Mouse (Mus musculus) myocyte (in vitro differentiated cells): ENCODE results near the gene Pid1. TPM values are rescaled to one million over a fixed set of nuclear protein-coding genes. Genes with fewer than 3 reads are reported as not detected.
A peak's percentile ranks its signal among the peaks of the same experiment; 100 is the strongest.

Source experiments
- H3K27me3 ChIP-seq: one replicate; pipeline ENCODE4 v1.6.1; 2011; ENCODE audit not compliant: control insufficient read depth, insufficient read depth, insufficient read length
- H3K36me3 ChIP-seq: one replicate; pipeline ENCODE4 v1.6.1; 2011; ENCODE audit not compliant: control insufficient read depth, insufficient read depth
- H3K4me2 ChIP-seq: one replicate; pipeline ENCODE4 v1.6.1; 2011; ENCODE audit warnings: low read depth, control low read depth
- H3K4me3 ChIP-seq: one replicate; pipeline ENCODE4 v1.5.1; 2011; ENCODE audit warnings: mild to moderate bottlenecking, control low read depth, moderate library complexity
- H3K79me2 ChIP-seq: one replicate; pipeline ENCODE4 v1.6.1; 2011; ENCODE audit not compliant: control insufficient read depth, insufficient read depth
- H3ac ChIP-seq: one replicate; pipeline ENCODE4 v1.6.1; 2011; ENCODE audit not compliant: control insufficient read depth, insufficient read length
- CEBPB ChIP-seq: IDR thresholded peaks from 2 replicates; pipeline ENCODE4 v1.6.1; 2011; ENCODE audit warnings: mild to moderate bottlenecking, moderate library complexity; ENCODE audit not compliant: poor library complexity, insufficient read depth, severe bottlenecking
- E2F4 ChIP-seq: IDR thresholded peaks from one replicate; pipeline ENCODE4 v1.6.1; 2011; ENCODE audit warnings: mild to moderate bottlenecking, control low read depth, moderate library complexity; ENCODE audit not compliant: insufficient read depth
- MAX ChIP-seq: IDR thresholded peaks from one replicate; pipeline ENCODE4 v1.6.1; 2011; ENCODE audit warnings: low read depth, mild to moderate bottlenecking, control low read depth
- MYOD1 ChIP-seq, 3 experiments: IDR thresholded peaks; one replicate each; pipeline ENCODE4 v1.6.1; 2011; ENCODE audit warnings: control low read depth in 2 of 3, low read depth in 2 of 3, mild to moderate bottlenecking in 2 of 3, moderate library complexity in 1 of 3; ENCODE audit not compliant: insufficient read length in 2 of 3, control insufficient read depth in 1 of 3
- MYOG ChIP-seq, 3 experiments: IDR thresholded peaks; one replicate each; pipeline ENCODE4 v1.6.1; 2011; ENCODE audit warnings: control low read depth in 2 of 3, low read depth in 2 of 3, mild to moderate bottlenecking in 2 of 3; ENCODE audit not compliant: insufficient read length in 2 of 3, control insufficient read depth in 1 of 3, insufficient read depth in 1 of 3
- POLR2A ChIP-seq: IDR thresholded peaks from one replicate; pipeline ENCODE4 v1.6.1; 2011; ENCODE audit warnings: low read depth, mild to moderate bottlenecking, control low read depth, moderate library complexity; ENCODE audit not compliant: insufficient read length
- POLR2AphosphoS2 ChIP-seq: IDR thresholded peaks from one replicate; pipeline ENCODE4 v1.6.1; 2011; ENCODE audit warnings: low read depth, control low read depth; ENCODE audit not compliant: insufficient read length
- REST ChIP-seq: IDR thresholded peaks from one replicate; pipeline ENCODE4 v1.6.1; 2011; ENCODE audit warnings: mild to moderate bottlenecking, control low read depth, moderate library complexity; ENCODE audit not compliant: insufficient read depth, insufficient read length
- SRF ChIP-seq: IDR thresholded peaks from one replicate; pipeline ENCODE4 v1.6.1; 2011; ENCODE audit warnings: low read depth; ENCODE audit not compliant: control insufficient read depth, insufficient read length
- TCF12 ChIP-seq: IDR thresholded peaks from one replicate; pipeline ENCODE4 v1.6.1; 2011; ENCODE audit warnings: mild to moderate bottlenecking, control low read depth; ENCODE audit not compliant: poor library complexity, insufficient read depth, severe bottlenecking
- TCF3 ChIP-seq: IDR thresholded peaks from one replicate; pipeline ENCODE4 v1.6.1; 2011; ENCODE audit warnings: low read depth, control low read depth; ENCODE audit not compliant: insufficient read length
- USF1 ChIP-seq: IDR thresholded peaks from one replicate; pipeline ENCODE4 v1.6.1; 2011; ENCODE audit warnings: low read depth, mild to moderate bottlenecking, control low read depth, moderate library complexity
- polyA plus RNA-seq: library from polyadenylated mRNA; unstranded; fragments of >200 nt; fragmentation: generic; extraction: Trizol; gene quantifications from one replicate; pipeline ENCODE4 v1.2.1, GENCODE M21; 2012; ENCODE audit warnings: missing spikeins

Pid1 gene
- polyA plus RNA-seq, 1 experiment, result 0.24 TPM

GRCm38 (mm10) chr1:84284293-84285068 is 79.5 kb downstream of the Pid1 start:
- H3K27me3 ChIP-seq, result no peaks in the 10 kb centered on the region
- no peaks in the 10 kb centered on the region for H3K79me2 ChIP-seq
- H3K4me2 ChIP-seq, result peak overlapping the region; percentile 50
- no peaks in the 10 kb centered on the region for H3K36me3 ChIP-seq
- TF ChIP-seq MAX (no peak), MYOD1 (IDR thresholded peaks at IDR 0.05; ENCODE audit: control insufficient read depth in 1 of 3, insufficient read length in 2 of 3, low read depth in 2 of 3) (no peak), USF1 (no peak), SRF (no peak), MYOG (IDR thresholded peaks at IDR 0.05; ENCODE audit: control insufficient read depth in 1 of 3, insufficient read depth in 1 of 3, insufficient read length in 2 of 3, low read depth in 2 of 3) (no peak), POLR2A (no peak), CEBPB (no peak), TCF12 (no peak), TCF3 (no peak), E2F4 (no peak)
- H3K4me3 ChIP-seq, result no peak overlapping the region
- H3ac ChIP-seq, result no peak overlapping the region

- TF ChIP-seq E2F4 (no peak), TCF3 (no peak), MYOG (IDR thresholded peaks at IDR 0.05; ENCODE audit: control insufficient read depth in 1 of 3, insufficient read depth in 1 of 3, insufficient read length in 2 of 3, low read depth in 2 of 3) (no peak), REST (no peak), SRF (no peak), MYOD1 (IDR thresholded peaks at IDR 0.05; ENCODE audit: control insufficient read depth in 1 of 3, insufficient read length in 2 of 3, low read depth in 2 of 3) (no peak), USF1 (no peak), POLR2A (no peak)
- Histone ChIP-seq H3K36me3 (no peaks in the 10 kb centered on the region), H3K4me2 (no peak overlapping the region), H3K79me2 (no peaks in the 10 kb centered on the region), H3K27me3 (no peaks in the 10 kb centered on the region), H3ac (no peak overlapping the region), H3K4me3 (no peak overlapping the region)
These were observed 80.9 kb downstream of the Pid1 start for GRCm38 (mm10) chr1:84283119-84283518.

- Histone ChIP-seq H3K36me3 (no peaks in the 10 kb centered on the region), H3ac (no peak overlapping the region), H3K4me3 (no peak overlapping the region), H3K27me3 (no peaks in the 10 kb centered on the region), H3K79me2 (no peaks in the 10 kb centered on the region), H3K4me2 (no peak overlapping the region)
- TF ChIP-seq E2F4 (no peak), TCF12 (no peak), POLR2AphosphoS2 (no peak), SRF (no peak), CEBPB (no peak), POLR2A (no peak), REST (no peak), USF1 (no peak), MAX (no peak), TCF3 (no peak), MYOD1 (IDR thresholded peaks at IDR 0.05; ENCODE audit: control insufficient read depth in 1 of 3, insufficient read length in 2 of 3, low read depth in 2 of 3) (no peak), MYOG (IDR thresholded peaks at IDR 0.05; ENCODE audit: control insufficient read depth in 1 of 3, insufficient read depth in 1 of 3, insufficient read length in 2 of 3, low read depth in 2 of 3) (no peak)
These were observed 83.8 kb downstream of the Pid1 start for GRCm38 (mm10) chr1:84280171-84280570.

GRCm38 (mm10) chr1:84278359-84279255 is 85.4 kb downstream of the Pid1 start:
- H3K36me3 ChIP-seq, result no peaks in the 10 kb centered on the region
- TF ChIP-seq E2F4 (no peak), TCF3 (no peak), CEBPB (no peak), MYOD1 (IDR thresholded peaks at IDR 0.05; ENCODE audit: control insufficient read depth in 1 of 3, insufficient read length in 2 of 3, low read depth in 2 of 3) (no peak), MYOG (IDR thresholded peaks at IDR 0.05; ENCODE audit: control insufficient read depth in 1 of 3, insufficient read depth in 1 of 3, insufficient read length in 2 of 3, low read depth in 2 of 3) (no peak), REST (no peak), MAX (no peak), POLR2AphosphoS2 (no peak), TCF12 (no peak), USF1 (no peak), POLR2A (no peak), SRF (no peak)
- no peak overlapping the region for H3K4me2 ChIP-seq
- no peaks in the 10 kb centered on the region for H3K79me2 ChIP-seq
- H3K4me3 ChIP-seq, result no peak overlapping the region
- H3K27me3 ChIP-seq, result no peaks in the 10 kb centered on the region
- no peak overlapping the region for H3ac ChIP-seq
